Mouse (Mus musculus): ENCODE results near the gene Cd276.
"Not testable (repeated sequence)": the region's sequence is repeated elsewhere in the genome, so short reads cannot be mapped to it uniquely, and the experiment has no call there.

Gene Cd276

GRCm38 (mm10) chr9:58554908-58555684 is at the start of gene Cd276:
Gene Cd276 (minus strand): TSS chr9:58555437.
- peak; percentile 65 for DNase-seq (ENCODE audit: low spot score)

DNA sequence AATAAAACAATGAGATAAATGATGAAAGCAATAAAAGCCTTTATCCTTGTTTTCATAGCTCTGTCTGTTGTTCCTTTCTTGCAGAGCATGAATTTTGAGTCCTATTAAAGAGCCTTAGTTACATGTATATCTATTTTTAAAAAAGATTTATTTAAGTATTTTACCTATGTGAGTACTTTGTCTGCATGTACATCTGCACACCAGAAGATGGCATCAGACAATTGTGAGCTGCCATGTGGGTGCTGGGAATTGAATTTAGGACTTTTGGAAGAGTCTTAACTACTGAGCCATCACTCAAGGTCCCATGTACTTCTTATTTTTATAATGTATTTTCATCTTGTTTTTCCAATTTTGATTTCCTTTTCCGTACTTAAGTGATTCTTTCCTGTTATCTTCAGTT is 40.1 kb upstream of the Cd276 start:
- no peak for DNase-seq (ENCODE audit: low spot score)

- DNase-seq (ENCODE audit: low spot score) = no peak
Observed at GRCm38 (mm10) chr9:58588657-58589056, 33.4 kb upstream of the Cd276 start.

- DNase-seq (ENCODE audit: low spot score) = no peak
Observed at GRCm38 (mm10) chr9:58584323-58584722, 29.1 kb upstream of the Cd276 start.

GRCm38 (mm10) chr9:58583267-58583641 is 28.0 kb upstream of the Cd276 start:
- DNase-seq (ENCODE audit: low spot score) = no peak

DNA sequence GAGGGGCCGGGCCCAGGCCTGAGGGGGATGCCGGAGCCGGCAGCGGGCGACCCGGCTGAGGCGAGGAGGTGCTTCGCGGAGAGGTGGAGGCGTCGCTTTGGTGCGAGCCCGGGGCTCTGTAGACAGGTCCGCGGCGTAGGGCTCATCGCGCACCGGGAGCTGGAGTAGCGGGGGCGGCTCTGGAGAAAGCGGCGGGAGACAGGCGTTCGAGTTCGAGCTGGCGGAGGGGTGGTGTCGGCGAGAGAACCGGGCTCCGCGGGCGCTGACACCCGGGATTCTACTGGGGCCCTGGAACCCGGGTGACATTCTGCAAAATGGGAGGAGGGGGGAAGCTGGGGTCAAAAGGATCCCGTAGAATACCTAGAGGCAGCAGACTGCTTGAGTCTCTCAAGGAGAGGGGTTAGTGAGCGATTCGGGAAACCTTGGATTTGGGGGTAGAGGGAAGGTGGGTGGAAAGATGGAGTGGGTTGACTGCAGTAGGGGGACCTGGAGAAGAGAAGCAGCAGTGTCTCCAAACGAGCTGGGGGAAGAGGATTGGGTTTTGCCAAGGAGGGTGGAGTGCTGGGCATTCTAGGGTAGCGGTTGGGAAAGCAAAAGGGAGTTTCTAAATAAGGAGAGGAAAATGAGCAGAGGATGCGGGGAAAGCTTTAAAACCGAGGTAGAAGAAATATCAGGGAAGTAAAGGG is 27.5 kb upstream of the Cd276 start:
- peak; percentile 57 for DNase-seq (ENCODE audit: low spot score)

- DNase-seq (ENCODE audit: low spot score) = peak; percentile 99
Observed at GRCm38 (mm10) chr9:58581958-58582540, 26.8 kb upstream of the Cd276 start, which contains the start of gene Nptn. Gene Nptn (plus strand): TSS chr9:58582240.

DNA sequence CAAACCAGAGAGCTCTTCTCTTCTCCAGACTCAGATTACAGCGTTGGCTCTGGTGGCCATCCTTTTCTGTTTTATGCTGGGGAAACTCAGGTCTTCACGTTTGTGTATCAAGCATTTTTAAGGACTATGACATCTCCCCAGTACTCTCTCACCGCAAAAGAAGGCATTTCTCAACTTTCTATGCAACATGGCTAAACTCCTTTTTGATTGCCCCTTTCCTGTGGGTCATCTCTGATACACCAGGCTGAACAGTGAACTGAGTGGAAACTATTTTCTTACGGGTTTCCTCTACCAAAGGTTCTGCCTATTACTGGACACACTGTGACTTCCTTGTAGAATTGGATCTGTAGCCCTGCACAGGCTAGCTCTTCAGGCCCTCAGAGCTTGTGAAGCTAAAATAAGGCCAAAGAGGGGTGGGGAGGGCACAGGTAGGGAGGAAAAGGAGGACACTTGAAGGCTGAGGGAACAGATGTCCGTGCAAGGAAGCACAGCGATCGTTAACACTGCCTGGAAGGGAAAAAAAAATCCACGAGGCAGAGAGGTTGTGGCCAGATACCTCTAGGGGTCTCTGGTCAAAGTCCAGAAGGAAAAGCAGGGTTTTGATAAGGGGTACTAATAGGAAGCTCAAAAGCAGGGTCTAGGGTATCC is 26.2 kb upstream of the Cd276 start:
- no peak for DNase-seq (ENCODE audit: low spot score)

- peak; percentile 14 for DNase-seq (ENCODE audit: low spot score)
Observed at GRCm38 (mm10) chr9:58580453-58581195, 25.4 kb upstream of the Cd276 start.

DNA sequence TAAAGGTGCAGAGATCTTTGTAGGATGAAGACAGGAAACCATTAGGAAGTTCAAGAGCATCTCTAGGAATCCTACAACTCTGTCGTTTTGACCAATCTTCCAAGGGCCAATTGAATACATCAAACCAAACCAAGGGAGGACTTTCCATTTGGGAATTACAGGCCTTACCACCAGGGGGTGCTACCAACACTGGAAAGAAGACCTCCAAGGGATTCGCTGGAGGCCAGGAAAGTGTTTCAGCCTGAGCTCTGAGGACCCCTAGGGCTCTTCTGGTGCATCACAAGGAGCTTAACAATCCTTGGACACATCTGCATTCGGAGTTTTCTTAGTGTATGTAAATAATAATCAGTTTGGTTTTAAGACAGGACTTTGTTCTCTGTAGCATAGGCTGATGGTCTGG is 23.4 kb upstream of the Cd276 start:
- DNase-seq (ENCODE audit: low spot score) = peak; percentile 92

- no peak for DNase-seq (ENCODE audit: low spot score)
Observed at GRCm38 (mm10) chr9:58571001-58571400, 15.8 kb upstream of the Cd276 start.

DNA sequence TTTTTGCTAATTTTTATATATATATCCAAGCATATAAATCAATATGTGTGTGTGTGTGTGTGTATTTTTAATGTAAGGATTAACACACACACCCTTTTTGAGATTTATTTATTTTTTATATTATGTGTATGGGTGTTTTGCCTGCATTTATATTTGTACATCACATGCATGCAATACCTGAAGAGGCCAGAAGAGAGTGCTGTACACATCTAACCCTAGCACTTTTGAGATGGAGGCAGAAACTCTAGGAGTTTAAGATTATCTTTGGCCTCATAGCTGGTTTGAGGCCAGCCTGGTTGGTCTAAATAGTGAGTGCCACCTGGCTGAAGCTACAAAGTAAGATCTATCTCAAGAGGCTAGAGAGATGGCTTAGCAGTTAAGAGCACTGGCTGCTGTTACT is 12.4 kb upstream of the Cd276 start:
- no peak for DNase-seq (ENCODE audit: low spot score)

- DNase-seq (ENCODE audit: low spot score) = not testable (repeated sequence)
Observed at GRCm38 (mm10) chr9:58565945-58566344, 10.7 kb upstream of the Cd276 start.

GRCm38 (mm10) chr9:58560211-58560610 is 5.0 kb upstream of the Cd276 start:
- no peak for DNase-seq (ENCODE audit: low spot score)

DNA sequence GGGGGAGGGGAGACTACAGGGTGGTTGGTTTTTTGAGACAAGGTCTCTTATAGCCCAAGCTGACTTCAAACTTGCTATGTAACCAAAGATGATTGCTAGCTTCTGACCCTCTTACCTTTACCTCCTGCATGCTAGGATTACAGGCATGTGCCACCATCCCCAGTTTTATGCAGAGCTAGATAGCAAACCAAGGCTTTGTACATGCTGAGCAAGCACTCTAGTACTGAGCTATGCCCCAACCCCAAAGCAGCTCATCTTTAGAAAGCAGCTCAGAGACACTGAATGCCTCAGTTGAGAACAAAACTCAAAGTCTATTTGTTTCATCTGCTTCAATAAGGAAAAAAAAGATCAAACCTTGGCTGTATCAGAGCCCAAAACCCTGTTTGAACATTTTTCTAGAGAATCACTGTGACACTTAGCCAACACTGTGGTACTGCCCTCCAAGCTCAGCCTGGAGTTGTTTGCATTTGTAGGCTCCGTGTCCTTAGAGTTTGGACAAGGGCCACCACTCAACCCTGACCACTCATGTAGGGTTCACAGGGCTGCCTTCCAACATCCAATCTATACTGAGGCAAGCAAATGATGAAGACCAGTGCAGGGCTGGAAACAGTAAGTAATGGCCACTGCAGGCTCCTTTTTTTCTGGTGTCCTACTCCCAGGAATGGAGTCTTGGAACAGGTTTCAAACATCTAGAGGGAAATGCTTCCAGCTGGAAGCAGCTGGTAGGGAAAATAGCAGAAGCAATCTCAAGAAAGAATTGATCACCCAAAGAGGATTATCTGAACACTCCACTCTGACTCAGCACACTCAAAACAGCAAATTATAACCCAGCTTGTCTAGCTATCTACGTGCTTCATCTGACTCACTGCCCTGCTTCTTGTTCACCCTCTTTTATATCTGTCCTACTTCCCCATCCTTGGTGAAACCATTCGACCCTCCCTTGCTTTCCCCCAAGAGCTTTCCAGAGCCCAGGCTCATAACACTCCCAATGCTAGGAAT is 2.5 kb upstream of the Cd276 start:
- no peak for DNase-seq (ENCODE audit: low spot score)

- DNase-seq (ENCODE audit: low spot score) = no peak
Observed at GRCm38 (mm10) chr9:58556627-58557026, 1.4 kb upstream of the Cd276 start.

DNA sequence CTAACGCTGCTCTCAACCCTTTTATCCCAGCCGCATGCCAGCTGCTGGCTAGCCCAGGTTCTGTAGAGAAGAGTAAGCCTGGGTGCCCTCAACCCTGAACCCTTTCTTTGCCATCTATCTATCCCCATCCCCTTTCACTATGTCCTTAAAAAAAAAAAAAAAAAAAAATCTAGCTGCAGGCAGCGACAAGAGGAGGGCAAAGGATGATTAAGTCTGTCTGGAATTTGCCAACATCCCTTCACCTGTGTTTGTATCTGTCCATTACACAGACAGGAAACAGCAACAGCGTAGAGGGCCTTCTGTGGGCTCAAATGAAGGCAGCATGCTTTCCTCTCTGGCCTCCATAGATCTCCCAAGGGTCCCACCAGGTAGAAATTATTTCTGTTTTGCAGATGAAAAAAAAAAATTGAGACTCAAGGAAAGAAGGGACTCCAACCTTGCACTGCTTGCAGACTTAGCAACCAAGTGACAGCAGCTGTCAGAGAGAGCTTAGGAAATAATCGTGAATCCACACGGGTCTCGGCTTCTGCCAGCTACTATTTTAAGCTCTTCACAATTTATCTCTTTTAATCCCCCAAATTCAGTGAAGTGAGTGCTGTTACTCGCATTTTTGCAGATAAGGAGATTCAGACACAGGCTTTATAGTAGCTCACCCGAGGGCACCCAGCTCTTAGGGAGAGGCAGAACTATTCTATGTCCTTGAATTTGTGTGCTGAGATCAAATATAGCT is 613 bp upstream of the Cd276 start:
- DNase-seq (ENCODE audit: low spot score) = no peak

- DNase-seq (ENCODE audit: low spot score) = peak; percentile 40
Observed at GRCm38 (mm10) chr9:58554056-58554907, 955 bp downstream of the Cd276 start.

DNA sequence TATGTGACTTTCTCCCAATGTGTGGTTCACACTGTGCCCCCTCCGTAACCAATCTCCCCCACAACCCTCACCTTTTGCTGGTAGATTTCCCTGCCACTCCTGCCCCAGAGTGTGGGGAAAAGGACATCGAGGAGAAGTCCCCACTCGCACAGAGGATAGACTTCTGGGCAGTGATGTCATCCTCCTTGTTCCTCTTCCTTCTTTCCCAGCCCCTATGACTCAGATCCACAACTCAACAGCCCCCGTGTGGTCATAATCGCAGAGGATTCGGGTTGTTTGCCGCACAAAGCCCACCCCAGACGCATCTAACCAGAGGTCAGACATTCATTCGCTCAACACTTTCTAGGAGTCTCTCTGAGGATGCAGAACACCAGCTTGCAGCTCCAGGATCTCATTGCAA is 3.2 kb downstream of the Cd276 start:
- DNase-seq (ENCODE audit: low spot score) = no peak

Data from urinary bladder, postnatal 14 days (tissue).